Mouse (Mus musculus) myocyte (in vitro differentiated cells): ENCODE results near the gene Mrm2. TPM values are rescaled to one million over a fixed set of nuclear protein-coding genes. Genes with fewer than 3 reads are reported as not detected.
A peak's percentile ranks its signal among the peaks of the same experiment; 100 is the strongest.
"Not testable (repeated sequence)": the region's sequence is repeated elsewhere in the genome, so short reads cannot be mapped to it uniquely, and the experiment has no call there.

Experiments used
- H3K27me3 ChIP-seq: one replicate; pipeline ENCODE4 v1.6.1; 2011; ENCODE audit not compliant: control insufficient read depth, insufficient read depth, insufficient read length
- H3K36me3 ChIP-seq: one replicate; pipeline ENCODE4 v1.6.1; 2011; ENCODE audit not compliant: control insufficient read depth, insufficient read depth
- H3K4me2 ChIP-seq: one replicate; pipeline ENCODE4 v1.6.1; 2011; ENCODE audit warnings: low read depth, control low read depth
- H3K4me3 ChIP-seq: one replicate; pipeline ENCODE4 v1.5.1; 2011; ENCODE audit warnings: mild to moderate bottlenecking, control low read depth, moderate library complexity
- H3K79me2 ChIP-seq: one replicate; pipeline ENCODE4 v1.6.1; 2011; ENCODE audit not compliant: control insufficient read depth, insufficient read depth
- H3ac ChIP-seq: one replicate; pipeline ENCODE4 v1.6.1; 2011; ENCODE audit not compliant: control insufficient read depth, insufficient read length
- CEBPB ChIP-seq: IDR thresholded peaks from 2 replicates; pipeline ENCODE4 v1.6.1; 2011; ENCODE audit warnings: mild to moderate bottlenecking, moderate library complexity; ENCODE audit not compliant: poor library complexity, insufficient read depth, severe bottlenecking
- E2F4 ChIP-seq: IDR thresholded peaks from one replicate; pipeline ENCODE4 v1.6.1; 2011; ENCODE audit warnings: mild to moderate bottlenecking, control low read depth, moderate library complexity; ENCODE audit not compliant: insufficient read depth
- MAX ChIP-seq: IDR thresholded peaks from one replicate; pipeline ENCODE4 v1.6.1; 2011; ENCODE audit warnings: low read depth, mild to moderate bottlenecking, control low read depth
- MYOD1 ChIP-seq, 3 experiments: IDR thresholded peaks; one replicate each; pipeline ENCODE4 v1.6.1; 2011; ENCODE audit warnings: control low read depth in 2 of 3, low read depth in 2 of 3, mild to moderate bottlenecking in 2 of 3, moderate library complexity in 1 of 3; ENCODE audit not compliant: insufficient read length in 2 of 3, control insufficient read depth in 1 of 3
- MYOG ChIP-seq, 3 experiments: IDR thresholded peaks; one replicate each; pipeline ENCODE4 v1.6.1; 2011; ENCODE audit warnings: control low read depth in 2 of 3, low read depth in 2 of 3, mild to moderate bottlenecking in 2 of 3; ENCODE audit not compliant: insufficient read length in 2 of 3, control insufficient read depth in 1 of 3, insufficient read depth in 1 of 3
- POLR2A ChIP-seq: IDR thresholded peaks from one replicate; pipeline ENCODE4 v1.6.1; 2011; ENCODE audit warnings: low read depth, mild to moderate bottlenecking, control low read depth, moderate library complexity; ENCODE audit not compliant: insufficient read length
- POLR2AphosphoS2 ChIP-seq: IDR thresholded peaks from one replicate; pipeline ENCODE4 v1.6.1; 2011; ENCODE audit warnings: low read depth, control low read depth; ENCODE audit not compliant: insufficient read length
- REST ChIP-seq: IDR thresholded peaks from one replicate; pipeline ENCODE4 v1.6.1; 2011; ENCODE audit warnings: mild to moderate bottlenecking, control low read depth, moderate library complexity; ENCODE audit not compliant: insufficient read depth, insufficient read length
- SRF ChIP-seq: IDR thresholded peaks from one replicate; pipeline ENCODE4 v1.6.1; 2011; ENCODE audit warnings: low read depth; ENCODE audit not compliant: control insufficient read depth, insufficient read length
- TCF12 ChIP-seq: IDR thresholded peaks from one replicate; pipeline ENCODE4 v1.6.1; 2011; ENCODE audit warnings: mild to moderate bottlenecking, control low read depth; ENCODE audit not compliant: poor library complexity, insufficient read depth, severe bottlenecking
- TCF3 ChIP-seq: IDR thresholded peaks from one replicate; pipeline ENCODE4 v1.6.1; 2011; ENCODE audit warnings: low read depth, control low read depth; ENCODE audit not compliant: insufficient read length
- USF1 ChIP-seq: IDR thresholded peaks from one replicate; pipeline ENCODE4 v1.6.1; 2011; ENCODE audit warnings: low read depth, mild to moderate bottlenecking, control low read depth, moderate library complexity
- polyA plus RNA-seq: library from polyadenylated mRNA; unstranded; fragments of >200 nt; fragmentation: generic; extraction: Trizol; gene quantifications from one replicate; pipeline ENCODE4 v1.2.1, GENCODE M21; 2012; ENCODE audit warnings: missing spikeins

Mrm2 gene
- polyA plus RNA-seq, 1 experiment = 10.0 TPM

DNA sequence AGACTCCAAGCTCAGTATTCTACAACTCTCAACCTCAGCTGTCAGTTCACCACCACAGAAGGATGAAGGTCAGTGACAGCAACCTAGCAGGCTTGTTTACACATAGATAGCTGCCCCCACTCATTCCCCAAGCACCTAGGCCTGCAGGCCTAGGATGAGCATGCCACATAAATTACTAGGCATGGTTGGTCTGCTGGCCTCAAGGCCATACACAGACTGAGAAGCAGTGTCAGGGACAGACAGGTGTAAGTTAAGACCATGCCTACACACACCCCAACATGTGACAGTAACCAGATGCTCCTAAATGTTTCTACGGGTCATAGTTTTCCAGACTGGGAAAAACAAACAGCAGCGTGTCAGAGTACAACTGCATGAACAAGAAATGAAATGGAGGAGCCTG, 37.8 kb upstream of the Mrm2 start:
- peak overlapping the region; percentile 12 for H3K4me2 ChIP-seq
- peaks cover 76% of the 10 kb centered on the region for H3K79me2 ChIP-seq
- TF ChIP-seq USF1 (peak; percentile 7), MYOD1 (IDR thresholded peaks at IDR 0.05; ENCODE audit: control insufficient read depth in 1 of 3, insufficient read length in 2 of 3, low read depth in 2 of 3) (peak in 2 of 3 experiments; percentile 29 to 83), E2F4 (no peak)
- no peaks in the 10 kb centered on the region for H3K36me3 ChIP-seq
- H3ac ChIP-seq = no peak overlapping the region
- H3K27me3 ChIP-seq = no peaks in the 10 kb centered on the region
- no peak overlapping the region for H3K4me3 ChIP-seq

DNA sequence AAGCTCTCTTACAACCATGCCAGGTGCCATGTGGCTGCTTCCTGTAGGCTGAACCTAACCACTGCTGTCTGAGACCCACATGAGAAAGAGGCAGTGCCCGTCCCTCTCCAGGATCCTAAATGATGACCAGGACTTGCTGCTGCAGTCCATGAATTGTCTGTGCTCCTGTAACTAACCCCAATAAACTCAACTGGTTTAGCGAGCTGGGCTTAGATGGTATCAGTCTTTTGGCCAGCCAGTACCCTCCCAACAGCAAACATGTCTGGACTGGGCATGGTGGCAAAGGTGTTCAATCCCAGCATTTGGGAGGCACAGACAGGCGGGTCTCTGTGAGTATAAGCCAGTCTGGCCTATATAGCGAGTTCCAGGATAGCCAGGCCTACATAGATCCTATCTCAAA, 37.2 kb upstream of the Mrm2 start:
- Histone ChIP-seq H3K79me2 (peaks cover 74% of the 10 kb centered on the region), H3K4me3 (no peak overlapping the region), H3K27me3 (no peaks in the 10 kb centered on the region), H3K36me3 (no peaks in the 10 kb centered on the region), H3K4me2 (peak overlapping the region; percentile 12), H3ac (no peak overlapping the region)
- TF ChIP-seq E2F4 (no peak), MAX (no peak), SRF (no peak), USF1 (no peak), TCF3 (no peak), POLR2AphosphoS2 (no peak), POLR2A (no peak), CEBPB (no peak), MYOD1 (IDR thresholded peaks at IDR 0.05; ENCODE audit: control insufficient read depth in 1 of 3, insufficient read length in 2 of 3, low read depth in 2 of 3) (no peak), MYOG (IDR thresholded peaks at IDR 0.05; ENCODE audit: control insufficient read depth in 1 of 3, insufficient read depth in 1 of 3, insufficient read length in 2 of 3, low read depth in 2 of 3) (no peak), REST (no peak), TCF12 (no peak)

DNA sequence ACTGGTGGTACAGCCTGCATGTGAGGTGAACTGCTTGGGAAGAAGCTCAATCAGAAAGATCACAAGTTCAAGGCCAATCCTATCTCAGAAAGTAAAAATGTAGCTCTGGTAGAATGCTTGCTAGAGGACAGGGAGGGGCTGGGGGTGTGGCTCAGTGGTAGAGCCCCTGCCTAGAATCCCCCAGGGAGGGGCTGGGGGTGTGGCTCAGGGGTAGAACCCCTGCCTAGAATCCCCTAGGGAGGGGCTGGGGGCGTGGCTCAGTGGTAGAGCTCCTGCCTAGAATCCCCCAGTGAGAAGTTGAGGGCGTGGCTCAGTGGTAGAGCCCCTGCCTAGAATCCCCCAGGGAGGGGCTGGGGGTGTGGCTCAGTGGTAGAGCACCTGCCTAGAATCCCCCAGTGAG, 36.4 kb upstream of the Mrm2 start:
- H3K4me3 ChIP-seq, H3K27me3 ChIP-seq, H3K36me3 ChIP-seq, H3K4me2 ChIP-seq, H3ac ChIP-seq: not testable (repeated sequence)
- peaks cover 70% of the 10 kb centered on the region for H3K79me2 ChIP-seq

DNA sequence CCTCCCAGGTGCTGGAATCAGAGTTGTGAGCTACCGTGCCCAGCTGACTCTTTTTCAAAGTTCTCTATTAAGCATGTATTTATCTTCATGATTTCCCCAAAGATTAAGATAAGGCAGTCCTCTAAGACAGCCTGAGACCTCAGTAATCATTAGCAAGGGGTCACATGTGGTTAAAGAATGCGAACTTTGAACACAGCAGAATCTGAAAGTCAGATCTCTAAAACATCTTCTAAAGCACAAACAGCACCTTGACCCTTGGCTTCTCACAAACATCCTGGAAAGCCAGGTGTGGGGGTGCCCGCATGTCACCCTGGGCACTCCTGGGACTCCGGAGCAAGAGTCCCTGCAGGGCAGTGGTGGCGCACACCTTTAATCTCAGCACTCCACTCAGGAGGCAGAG, 32.7 kb upstream of the Mrm2 start:
- Histone ChIP-seq H3ac (no peak overlapping the region), H3K79me2 (peaks cover 47% of the 10 kb centered on the region), H3K27me3 (no peaks in the 10 kb centered on the region), H3K36me3 (no peaks in the 10 kb centered on the region), H3K4me3 (no peak overlapping the region), H3K4me2 (no peak overlapping the region)
- TF ChIP-seq POLR2AphosphoS2 (no peak), REST (no peak), MAX (no peak), CEBPB (no peak), POLR2A (no peak), MYOG (IDR thresholded peaks at IDR 0.05; ENCODE audit: control insufficient read depth in 1 of 3, insufficient read depth in 1 of 3, insufficient read length in 2 of 3, low read depth in 2 of 3) (no peak), TCF12 (no peak), TCF3 (no peak), SRF (no peak)

DNA sequence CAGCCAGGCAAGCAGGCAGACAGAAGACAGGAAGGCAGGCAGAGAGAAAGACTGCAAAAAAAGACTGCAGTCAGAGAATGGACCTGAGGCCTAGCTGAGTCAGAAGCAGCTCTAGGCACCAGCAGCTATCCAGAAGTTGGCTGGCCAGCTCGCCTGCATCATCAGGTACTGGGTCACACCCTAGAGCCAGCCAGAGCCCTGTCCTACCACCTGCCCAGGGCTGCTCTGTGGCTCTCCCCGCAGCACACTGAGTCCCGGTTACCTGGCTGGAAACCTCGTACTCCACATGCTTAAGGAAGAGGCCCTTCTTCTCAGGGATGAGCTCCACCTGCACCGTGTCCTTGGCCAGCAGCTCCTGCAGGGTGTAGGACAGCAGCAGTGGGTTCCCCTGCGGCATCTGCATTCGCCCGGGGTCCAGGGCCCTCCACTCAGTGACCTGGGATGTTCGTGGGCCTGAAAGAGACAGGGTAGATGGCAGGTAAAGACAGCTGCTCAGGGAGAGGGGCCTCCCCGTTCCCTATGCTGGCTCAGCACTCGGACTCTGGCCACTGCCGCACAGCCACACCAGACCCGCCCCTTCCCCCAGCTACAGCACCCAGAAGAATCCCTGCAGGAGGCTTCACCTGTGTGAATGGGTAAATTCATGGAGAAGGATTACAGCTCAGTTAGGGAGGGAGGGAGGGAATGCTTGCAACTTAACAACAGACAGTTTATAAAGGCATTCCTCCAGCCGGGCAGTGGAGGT, 28.4 kb upstream of the Mrm2 start:
- Histone ChIP-seq H3K79me2 (peaks cover 17% of the 10 kb centered on the region), H3K4me3 (no peak overlapping the region), H3K4me2 (no peak overlapping the region), H3K36me3 (peaks cover 2% of the 10 kb centered on the region), H3ac (no peak overlapping the region), H3K27me3 (no peaks in the 10 kb centered on the region)
- TF ChIP-seq POLR2AphosphoS2 (no peak), MYOD1 (IDR thresholded peaks at IDR 0.05; ENCODE audit: control insufficient read depth in 1 of 3, insufficient read length in 2 of 3, low read depth in 2 of 3) (no peak), SRF (no peak), REST (no peak), MAX (no peak), MYOG (IDR thresholded peaks at IDR 0.05; ENCODE audit: control insufficient read depth in 1 of 3, insufficient read depth in 1 of 3, insufficient read length in 2 of 3, low read depth in 2 of 3) (no peak), POLR2A (no peak), USF1 (no peak), TCF3 (no peak), E2F4 (no peak), CEBPB (no peak)
